Mouse (Mus musculus) limb, embryonic 13.5 days (tissue): Measurements from ENCODE around the gene Fam71b. TPM values are rescaled to one million over a fixed set of nuclear protein-coding genes. Genes with fewer than 3 reads are reported as not detected.

Source experiments
- ATAC-seq: fragments of 200-750 bp; cut with Nextera tagmentation; 2 replicates; pipeline ENCODE4 v1.8.0; 2017; ENCODE audit warnings: low read depth, moderate number of reproducible peaks, moderate TSS enrichment; ENCODE audit not compliant: low FRiP score
- H3K27ac ChIP-seq: fragments of 300-500 bp; sonication (generic); 2 replicates; pipeline ENCODE4 v1.5.1; 2015; ENCODE audit warnings: inconsistent platforms, mild to moderate bottlenecking, moderate library complexity
- H3K27me3 ChIP-seq: fragments of 300-500 bp; sonication (generic); 2 replicates; pipeline ENCODE4 v1.6.1; 2015; ENCODE audit warnings: mild to moderate bottlenecking, inconsistent platforms
- H3K36me3 ChIP-seq: fragments of 300-500 bp; sonication (generic); 2 replicates; pipeline ENCODE4 v1.6.1; 2015; ENCODE audit warnings: inconsistent platforms, mild to moderate bottlenecking, moderate library complexity
- H3K4me1 ChIP-seq: fragments of 300-500 bp; sonication (generic); 2 replicates; pipeline ENCODE4 v1.6.1; 2015; ENCODE audit warnings: inconsistent platforms
- H3K4me2 ChIP-seq: fragments of 300-500 bp; sonication (generic); replicated peaks from 2 replicates; pipeline ENCODE4 v1.6.1; 2015; ENCODE audit warnings: inconsistent platforms, mild to moderate bottlenecking, moderate library complexity
- H3K4me3 ChIP-seq: fragments of 300-500 bp; sonication (generic); 2 replicates; pipeline ENCODE4 v1.5.1; 2015; ENCODE audit warnings: moderate library complexity, mild to moderate bottlenecking, inconsistent platforms
- H3K9ac ChIP-seq: fragments of 300-500 bp; sonication (generic); 2 replicates; pipeline ENCODE4 v1.6.1; 2015; ENCODE audit warnings: mild to moderate bottlenecking, inconsistent platforms
- H3K9me3 ChIP-seq: fragments of 300-500 bp; sonication (generic); 2 replicates; pipeline ENCODE4 v1.6.1; 2016; ENCODE audit warnings: inconsistent platforms
- WGBS: fragments of 180-500 bp; shearing (Covaris S2); methylation state at CpG from one replicate; pipeline ENCODE4 v1.1.7; 2015; 5-methylcytosine and 5-hydroxymethylcytosine counted together
- polyA plus RNA-seq: library from polyadenylated mRNA; unstranded; fragments of >200 nt; fragmentation: Nextera tagmentation; extraction: Ambion mirVana; gene quantifications from 2 replicates; pipeline ENCODE4 v1.2.1, GENCODE M21; 2015

The Fam71b gene
- polyA plus RNA-seq, result not detected in 2 replicates

- Histone ChIP-seq H3K4me3 (no peak within 1 kb of the TSS), H3K36me3 (no peaks in the 10 kb centered on the region), H3K4me2 (no peak within 1 kb of the TSS), H3K27me3 (no peaks in the 10 kb centered on the region), H3K9me3 (no peaks in the 10 kb centered on the region), H3K27ac (no peak within 1 kb of the TSS), H3K9ac (no peak within 1 kb of the TSS), H3K4me1 (no peaks in the 10 kb centered on the region)
- no peak for ATAC-seq
- WGBS, result 82% methylated on average over 13 of the region's 13 CpGs
Observed at GRCm38 (mm10) chr11:46396167-46396859, at the start of gene Fam71b. Gene Fam71b (plus strand): TSS chr11:46396559.

DNA sequence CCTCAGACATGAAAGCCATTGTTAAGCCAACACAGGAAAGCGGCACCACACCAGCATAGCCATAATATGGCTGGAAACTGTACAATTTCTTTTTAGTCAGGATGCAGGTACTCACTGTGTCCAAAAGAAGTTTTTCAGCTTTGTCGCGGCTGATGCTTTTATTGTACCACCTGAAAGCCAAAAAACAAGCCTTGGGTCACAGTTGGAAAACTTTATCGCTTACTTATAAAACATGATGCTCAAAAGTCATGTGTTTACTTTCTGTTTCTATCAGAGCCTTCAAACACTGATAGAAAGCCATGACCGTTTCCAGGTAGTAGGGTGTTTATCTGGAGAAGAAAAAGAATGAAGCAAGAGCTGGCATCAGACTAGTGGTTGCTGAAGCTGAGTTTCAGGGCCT is 48.6 kb upstream of the Fam71b start:
- H3K27ac ChIP-seq, result no peak overlapping the region
- no peaks in the 10 kb centered on the region for H3K36me3 ChIP-seq
- no peak overlapping the region for H3K4me3 ChIP-seq
- H3K9ac ChIP-seq, result no peak overlapping the region
- peaks cover 41% of the 10 kb centered on the region for H3K4me1 ChIP-seq
- H3K4me2 ChIP-seq, result no peak overlapping the region
- no peaks in the 10 kb centered on the region for H3K9me3 ChIP-seq
- WGBS, result 67% methylated on average over 5 of the region's 5 CpGs
- H3K27me3 ChIP-seq, result no peaks in the 10 kb centered on the region
- no peak for ATAC-seq

DNA sequence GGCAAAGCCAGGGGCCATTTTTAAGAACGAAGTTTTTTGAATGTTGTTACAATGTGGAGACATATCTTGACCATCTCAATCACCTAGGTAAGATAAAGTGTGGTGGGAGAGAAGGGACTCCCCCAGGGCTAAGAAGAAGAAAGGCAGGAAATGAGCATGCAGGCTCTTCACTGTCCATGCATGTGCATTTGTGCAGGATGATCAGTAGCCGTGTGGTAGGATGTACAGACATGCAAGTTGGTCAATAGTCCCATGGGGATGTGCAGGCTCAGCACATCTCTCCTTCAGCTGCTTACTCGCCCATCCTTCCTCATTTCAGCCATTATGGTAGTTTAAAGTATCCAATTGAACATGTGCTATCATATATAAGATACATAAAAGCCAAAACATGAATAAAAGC is 47.9 kb upstream of the Fam71b start:
- Histone ChIP-seq H3K27me3 (no peaks in the 10 kb centered on the region), H3K4me1 (peaks cover 41% of the 10 kb centered on the region), H3K9me3 (no peaks in the 10 kb centered on the region), H3K4me3 (no peak overlapping the region), H3K9ac (no peak overlapping the region), H3K27ac (no peak overlapping the region), H3K4me2 (no peak overlapping the region), H3K36me3 (no peaks in the 10 kb centered on the region)
- ATAC-seq, result no peak
- WGBS, result 81% methylated on average over 3 of the region's 3 CpGs

- peak; percentile 89 for ATAC-seq
- Histone ChIP-seq H3K4me3 (no peak overlapping the region), H3K4me2 (no peak overlapping the region), H3K27me3 (no peaks in the 10 kb centered on the region), H3K4me1 (peaks cover 35% of the 10 kb centered on the region), H3K36me3 (no peaks in the 10 kb centered on the region), H3K27ac (no peak overlapping the region; the same call in 1 of the 2 replicates), H3K9ac (no peak overlapping the region), H3K9me3 (no peaks in the 10 kb centered on the region)
- WGBS, result 13% methylated on average over 2 of the region's 2 CpGs
Observed at GRCm38 (mm10) chr11:46349681-46350410, 46.5 kb upstream of the Fam71b start.

GRCm38 (mm10) chr11:46358369-46358768 is 38.0 kb upstream of the Fam71b start:
- H3K4me2 ChIP-seq, result no peak overlapping the region
- no peaks in the 10 kb centered on the region for H3K9me3 ChIP-seq
- WGBS, result 61% methylated on average over 1 of the region's 1 CpGs
- H3K27ac ChIP-seq, result no peak overlapping the region
- no peak for ATAC-seq
- no peak overlapping the region for H3K9ac ChIP-seq
- H3K4me1 ChIP-seq, result peaks cover 23% of the 10 kb centered on the region
- H3K36me3 ChIP-seq, result no peaks in the 10 kb centered on the region
- H3K4me3 ChIP-seq, result no peak overlapping the region
- no peaks in the 10 kb centered on the region for H3K27me3 ChIP-seq

DNA sequence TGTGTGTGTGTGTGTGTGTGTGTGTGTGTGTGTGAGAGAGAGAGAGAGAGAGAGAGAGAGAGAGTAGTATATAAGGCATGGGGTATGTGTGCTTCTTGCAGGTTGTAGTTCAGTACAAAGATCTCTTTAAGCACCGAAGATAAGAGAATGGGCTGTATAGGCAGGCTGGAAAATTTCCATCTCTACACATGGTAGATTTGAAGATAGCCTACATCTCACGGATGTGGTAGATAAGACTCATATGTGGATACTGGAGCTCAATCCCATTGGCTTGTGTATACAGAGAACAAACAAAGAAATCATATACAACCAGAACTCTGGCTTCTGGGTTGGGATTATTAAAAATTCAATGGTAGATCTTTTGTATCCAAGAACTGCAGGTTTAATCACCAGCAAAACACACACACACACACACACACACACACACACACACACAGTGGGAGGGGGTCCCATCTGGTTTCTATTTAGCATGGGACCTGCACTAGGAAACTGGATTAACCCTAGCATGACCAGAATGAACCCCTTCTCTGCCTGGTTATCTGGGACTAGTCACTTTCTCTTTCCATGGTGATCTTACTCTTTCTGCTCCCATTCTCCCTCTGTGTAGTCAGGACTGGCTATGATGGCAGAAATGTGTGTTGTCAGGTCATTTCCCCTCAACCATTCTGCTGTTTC is 35.2 kb upstream of the Fam71b start:
- H3K4me3 ChIP-seq, result no peak overlapping the region
- no peaks in the 10 kb centered on the region for H3K27me3 ChIP-seq
- no peak overlapping the region for H3K4me2 ChIP-seq
- H3K9me3 ChIP-seq, result no peaks in the 10 kb centered on the region
- H3K27ac ChIP-seq, result peak overlapping the region; percentile 55; the same call in 1 of the 2 replicates
- 43% methylated on average over 2 of the region's 2 CpGs for WGBS
- peaks cover 23% of the 10 kb centered on the region for H3K4me1 ChIP-seq
- peak; percentile 48; the same call in 1 of the 2 replicates for ATAC-seq
- no peak overlapping the region for H3K9ac ChIP-seq
- H3K36me3 ChIP-seq, result no peaks in the 10 kb centered on the region

GRCm38 (mm10) chr11:46362061-46363022 is 34.0 kb upstream of the Fam71b start:
- no peak for ATAC-seq
- H3K27ac ChIP-seq, result peak overlapping the region; percentile 55; the same call in 1 of the 2 replicates
- peaks cover 23% of the 10 kb centered on the region for H3K4me1 ChIP-seq
- no peak overlapping the region for H3K9ac ChIP-seq
- H3K36me3 ChIP-seq, result no peaks in the 10 kb centered on the region
- no peak overlapping the region for H3K4me2 ChIP-seq
- no peaks in the 10 kb centered on the region for H3K9me3 ChIP-seq
- no peaks in the 10 kb centered on the region for H3K27me3 ChIP-seq
- 57% methylated on average over 18 of the region's 18 CpGs for WGBS
- H3K4me3 ChIP-seq, result no peak overlapping the region

DNA sequence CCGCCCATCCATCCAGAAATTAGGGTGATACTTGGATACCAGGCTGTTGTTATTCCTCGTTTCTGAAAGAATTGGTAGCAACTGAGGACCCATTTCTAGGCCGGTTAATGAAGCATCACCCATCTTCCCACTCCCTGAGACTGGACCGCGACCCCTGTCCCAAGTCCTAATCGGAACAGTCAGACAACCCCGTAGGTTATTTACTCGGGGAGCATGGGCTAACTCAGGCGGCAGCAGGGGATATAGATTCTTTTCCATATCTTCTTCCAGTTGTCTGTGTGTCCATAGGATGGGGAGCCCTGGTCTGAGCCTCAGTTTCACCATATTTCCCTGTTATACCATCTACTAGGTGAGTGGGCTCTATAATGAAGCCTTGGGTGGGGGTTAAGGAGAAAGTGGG is 32.5 kb upstream of the Fam71b start:
- no peak for ATAC-seq
- Histone ChIP-seq H3K27me3 (no peaks in the 10 kb centered on the region), H3K4me2 (no peak overlapping the region), H3K9me3 (no peaks in the 10 kb centered on the region), H3K4me1 (peaks cover 23% of the 10 kb centered on the region), H3K9ac (no peak overlapping the region), H3K4me3 (no peak overlapping the region), H3K36me3 (no peaks in the 10 kb centered on the region), H3K27ac (no peak overlapping the region)
- 96% methylated on average over 9 of the region's 9 CpGs for WGBS

GRCm38 (mm10) chr11:46365744-46366143 is 30.6 kb upstream of the Fam71b start:
- no peak overlapping the region for H3K27ac ChIP-seq
- ATAC-seq, result no peak
- 75% methylated on average over 5 of the region's 5 CpGs for WGBS
- no peaks in the 10 kb centered on the region for H3K36me3 ChIP-seq
- H3K9ac ChIP-seq, result no peak overlapping the region
- H3K4me1 ChIP-seq, result peaks cover 20% of the 10 kb centered on the region
- H3K27me3 ChIP-seq, result no peaks in the 10 kb centered on the region
- no peak overlapping the region for H3K4me3 ChIP-seq
- no peak overlapping the region for H3K4me2 ChIP-seq
- no peaks in the 10 kb centered on the region for H3K9me3 ChIP-seq

GRCm38 (mm10) chr11:46366357-46366756 is 30.0 kb upstream of the Fam71b start:
- 34% methylated on average over 3 of the region's 3 CpGs for WGBS
- no peak overlapping the region for H3K27ac ChIP-seq
- H3K27me3 ChIP-seq, result no peaks in the 10 kb centered on the region
- H3K4me2 ChIP-seq, result no peak overlapping the region
- ATAC-seq, result no peak
- peaks cover 15% of the 10 kb centered on the region for H3K4me1 ChIP-seq
- H3K9me3 ChIP-seq, result no peaks in the 10 kb centered on the region
- no peak overlapping the region for H3K4me3 ChIP-seq
- no peak overlapping the region for H3K9ac ChIP-seq
- no peaks in the 10 kb centered on the region for H3K36me3 ChIP-seq

- H3K27me3 ChIP-seq, result no peaks in the 10 kb centered on the region
- no peak overlapping the region for H3K4me2 ChIP-seq
- no peak overlapping the region for H3K4me3 ChIP-seq
- 87% methylated on average over 4 of the region's 4 CpGs for WGBS
- no peaks in the 10 kb centered on the region for H3K9me3 ChIP-seq
- no peak for ATAC-seq
- H3K4me1 ChIP-seq, result peaks cover 13% of the 10 kb centered on the region
- H3K27ac ChIP-seq, result no peak overlapping the region
- H3K9ac ChIP-seq, result no peak overlapping the region
- no peaks in the 10 kb centered on the region for H3K36me3 ChIP-seq
Observed at GRCm38 (mm10) chr11:46370457-46370856, 25.9 kb upstream of the Fam71b start.
